Mouse (Mus musculus): ENCODE measurements around the gene BC030499.

BC030499 gene
- long read RNA-seq, experiment 1 = 0 reads
- long read RNA-seq, experiment 2 = 0 reads

- intact Hi-C loops (cut with DNase I) = no loop called here
These were observed at the start of gene BC030499 for GRCm38 (mm10) chr11:78290654-78291053. Gene BC030499, plus strand, starts transcription at chr11:78290841.

GRCm38 (mm10) chr11:78245261-78245626 lies 45.4 kb upstream of the BC030499 start:
- intact Hi-C loops (cut with DNase I) = no loop called here

- intact Hi-C loops (cut with DNase I) = no loop called here
These were observed 44.9 kb upstream of the BC030499 start, which contains the start of the genes Sdf2 and Supt6 for GRCm38 (mm10) chr11:78245627-78246317. Gene Sdf2, plus strand, starts transcription at chr11:78245746. Gene Supt6, minus strand, starts transcription at chr11:78245987.

GRCm38 (mm10) chr11:78246318-78247011 lies 44.2 kb upstream of the BC030499 start:
- intact Hi-C loops (cut with DNase I) = no loop called here

- intact Hi-C loops (cut with DNase I) = no loop called here
These were observed 43.7 kb upstream of the BC030499 start for GRCm38 (mm10) chr11:78247012-78247348.

GRCm38 (mm10) chr11:78247727-78248140 lies 42.9 kb upstream of the BC030499 start:
- intact Hi-C loops (cut with DNase I) = no loop called here

GRCm38 (mm10) chr11:78256618-78257017 lies 34.0 kb upstream of the BC030499 start:
- intact Hi-C loops (cut with DNase I) = no loop called here

- intact Hi-C loops (cut with DNase I) = loop anchor here (5.0 kb wide), 1 partner anchor 87 kb away; no protein-coding TSS in a partner anchor
These were observed 30.0 kb upstream of the BC030499 start for GRCm38 (mm10) chr11:78260489-78261258.

GRCm38 (mm10) chr11:78261380-78262352 lies 29.0 kb upstream of the BC030499 start, which contains the start of gene 2610507B11Rik:
Gene 2610507B11Rik, plus strand, starts transcription at chr11:78261752.
- intact Hi-C loops (cut with DNase I) = loop anchor here (5.0 kb wide), 1 partner anchor 86 kb away; no protein-coding TSS in a partner anchor

GRCm38 (mm10) chr11:78262550-78262949 lies 28.1 kb upstream of the BC030499 start:
- intact Hi-C loops (cut with DNase I) = loop anchor here (5.0 kb wide), 1 partner anchor 85 kb away; no protein-coding TSS in a partner anchor

- intact Hi-C loops (cut with DNase I) = loop anchor here (5.0 kb wide), 1 partner anchor 43 kb away; no protein-coding TSS in a partner anchor
These were observed 25.1 kb upstream of the BC030499 start for GRCm38 (mm10) chr11:78265571-78265970.

- intact Hi-C loops (cut with DNase I) = no loop called here
These were observed 18.7 kb upstream of the BC030499 start for GRCm38 (mm10) chr11:78271986-78272385.

GRCm38 (mm10) chr11:78275596-78275995 lies 15.0 kb upstream of the BC030499 start:
- intact Hi-C loops (cut with DNase I) = loop anchor here (5.0 kb wide), 1 partner anchor 72 kb away; no protein-coding TSS in a partner anchor

GRCm38 (mm10) chr11:78276169-78276568 lies 14.5 kb upstream of the BC030499 start:
- intact Hi-C loops (cut with DNase I) = loop anchor here (5.0 kb wide), 1 partner anchor 71 kb away; no protein-coding TSS in a partner anchor

- intact Hi-C loops (cut with DNase I) = loop anchor here (5.0 kb wide), 1 partner anchor 68 kb away; no protein-coding TSS in a partner anchor
These were observed 11.8 kb upstream of the BC030499 start for GRCm38 (mm10) chr11:78278853-78279252.

GRCm38 (mm10) chr11:78279586-78279985 lies 11.1 kb upstream of the BC030499 start:
- intact Hi-C loops (cut with DNase I) = loop anchor here (5.0 kb wide), 1 partner anchor 68 kb away; no protein-coding TSS in a partner anchor

GRCm38 (mm10) chr11:78289146-78289763 lies 1.4 kb upstream of the BC030499 start:
- intact Hi-C loops (cut with DNase I) = no loop called here

GRCm38 (mm10) chr11:78294585-78294984 lies 3.9 kb downstream of the BC030499 start:
- intact Hi-C loops (cut with DNase I) = no loop called here

GRCm38 (mm10) chr11:78300917-78301316 lies 10.3 kb downstream of the BC030499 start:
- intact Hi-C loops (cut with DNase I) = no loop called here
